Mouse (Mus musculus) left cerebral cortex, postnatal 10 days (tissue): ENCODE results near the gene Pkhd1. TPM values are rescaled to one million over a fixed set of nuclear protein-coding genes. Genes with fewer than 3 reads are reported as not detected.

Experiments used
- DNase-seq, 2 experiments: peaks; one replicate each; pipeline ENCODE4 v3.0.0; 2021 to 2022; ENCODE audit warnings: low spot score in 2 of 2, mixed read lengths in 1 of 2; ENCODE audit errors: extremely low spot score in 1 of 2
- intact Hi-C: fragments of 180-260 bp; cut with DNase I; formaldehyde crosslinking; loops from one replicate; pipeline ENCODE4 v1.15.1; 2025
- total RNA-seq, 2 experiments: library from RNA; stranded (reverse); gene quantifications; 2 replicates each; pipeline ENCODE4 v1.2.3; 2021

The Pkhd1 gene
- total RNA-seq, 2 experiments from 2014 or later, result 0.08 to 0.11 TPM

- intact Hi-C loops, result no loop called here
- no peak for DNase-seq
Measured at GRCm38 (mm10) chr1:20131786-20132596, 485.9 kb downstream of the Pkhd1 start.

DNA sequence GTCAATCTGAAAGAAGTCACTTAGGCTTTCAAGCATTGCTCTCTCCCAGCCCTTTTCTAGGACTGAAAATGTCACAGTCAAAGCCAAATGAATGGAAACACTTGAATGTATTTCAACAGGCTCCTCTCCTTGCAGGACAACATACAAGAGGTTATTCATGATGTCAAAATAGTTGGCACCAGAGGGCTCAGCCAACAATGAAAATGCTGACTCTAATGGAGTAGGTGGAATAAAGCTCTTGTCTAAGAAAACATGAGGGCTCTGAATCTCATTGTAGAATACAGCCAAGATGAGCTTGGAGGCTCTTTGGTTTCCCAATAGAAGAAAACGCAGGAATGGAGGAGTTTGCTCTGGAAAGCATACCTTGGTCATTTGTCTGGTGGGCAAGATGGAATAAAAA is 500.5 kb downstream of the Pkhd1 start:
- DNase-seq, result no peak
- intact Hi-C loops, result no loop called here

GRCm38 (mm10) chr1:20069733-20070132 is 548.1 kb downstream of the Pkhd1 start:
- intact Hi-C loops, result no loop called here
- DNase-seq, result peak in 1 of 2 experiments; percentile 2

DNA sequence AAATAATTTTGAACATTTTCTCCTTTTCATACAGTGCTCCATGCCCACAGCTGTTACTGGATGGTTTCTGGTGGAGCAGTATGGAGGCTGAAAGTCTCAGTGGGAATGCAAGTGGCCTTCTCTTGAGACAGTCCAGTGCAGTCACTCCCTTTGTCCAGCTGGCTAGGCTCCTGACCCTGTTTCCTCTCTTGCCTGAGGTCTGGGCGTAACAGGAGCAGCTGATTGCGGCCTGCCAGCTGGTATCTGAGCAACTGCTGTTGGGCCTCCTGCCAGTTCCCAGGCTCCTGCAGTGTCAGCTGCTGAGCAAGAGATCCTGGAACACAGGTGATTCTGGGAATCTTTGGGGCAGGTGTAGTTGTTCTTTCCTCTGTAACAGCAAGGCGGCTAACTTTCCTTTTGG is 559.6 kb downstream of the Pkhd1 start:
- DNase-seq, result peak; percentile 13 to 37
- intact Hi-C loops, result no loop called here

DNA sequence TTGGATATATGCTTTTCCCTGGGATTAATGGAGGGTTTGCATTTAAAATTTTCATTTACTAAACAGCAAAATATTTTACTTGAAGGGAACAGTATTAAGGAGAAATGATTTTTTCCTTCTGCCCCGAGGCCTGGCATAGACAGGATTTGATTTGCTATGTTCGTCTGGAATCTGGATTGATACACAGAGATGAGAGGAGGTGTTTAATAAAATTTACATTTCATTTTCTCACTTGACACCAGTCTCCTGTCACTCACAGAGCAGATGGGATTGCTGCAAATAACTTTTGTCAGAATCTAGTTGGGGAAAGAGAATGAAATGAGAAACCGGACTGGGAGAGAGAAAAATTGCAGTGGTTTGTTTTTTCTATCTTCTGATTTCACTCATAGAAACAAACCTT is 578.5 kb downstream of the Pkhd1 start:
- intact Hi-C loops, result no loop called here
- peak in 1 of 2 experiments; percentile 2 for DNase-seq

DNA sequence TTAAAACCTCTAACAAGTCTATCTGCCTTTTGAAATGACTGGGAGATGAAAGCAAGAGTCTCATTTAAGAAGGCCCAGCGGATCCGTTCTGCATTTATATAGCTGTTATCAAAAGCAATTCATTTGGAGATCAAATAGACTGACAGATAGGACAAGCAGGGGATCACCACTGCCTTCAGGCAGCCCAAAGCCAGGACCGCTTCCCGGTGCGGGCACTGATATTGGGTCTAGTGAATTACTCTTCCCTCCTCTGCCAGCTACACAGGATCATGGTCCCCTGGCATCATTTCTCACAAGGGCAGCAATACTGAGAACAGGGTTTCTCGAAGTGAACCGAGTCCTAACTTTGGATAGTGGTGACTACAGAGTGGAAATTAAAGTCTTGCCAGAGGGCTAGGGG is 582.6 kb downstream of the Pkhd1 start:
- intact Hi-C loops, result no loop called here
- DNase-seq, result no peak

DNA sequence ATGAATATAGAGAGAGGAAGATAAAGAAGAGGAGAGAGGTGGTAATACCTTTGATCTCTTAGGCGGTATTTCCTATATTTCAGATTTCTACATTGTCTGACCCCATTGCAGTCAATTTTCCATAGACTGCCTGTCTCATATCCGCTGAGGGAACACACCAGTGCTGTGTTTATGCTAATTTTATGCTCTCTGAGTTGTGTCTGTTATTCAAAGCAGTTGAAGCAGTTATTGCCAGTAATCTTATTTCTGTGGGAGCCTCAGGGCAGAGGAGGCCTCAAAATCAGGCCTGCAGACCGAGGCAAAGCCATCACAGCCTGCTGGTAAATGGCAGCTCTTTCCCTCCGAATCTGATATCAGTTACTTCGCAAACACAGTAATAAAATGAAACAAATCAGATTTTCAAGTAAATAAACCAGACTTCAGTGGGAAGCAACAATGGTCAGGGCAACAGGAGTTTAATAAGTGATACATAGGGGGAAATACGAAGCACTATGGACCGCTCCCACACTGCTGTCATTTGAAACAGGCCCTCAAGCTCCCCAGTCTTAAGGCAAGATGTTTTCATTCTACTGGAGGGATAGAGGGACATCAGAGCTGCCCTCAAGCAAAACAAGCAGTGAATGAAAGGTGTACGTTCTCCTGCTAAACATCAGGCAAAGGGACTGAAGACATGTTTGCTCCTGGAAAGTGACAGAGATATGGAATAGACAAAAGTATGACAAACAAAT is 599.5 kb downstream of the Pkhd1 start:
- intact Hi-C loops, result no loop called here
- no peak for DNase-seq

DNA sequence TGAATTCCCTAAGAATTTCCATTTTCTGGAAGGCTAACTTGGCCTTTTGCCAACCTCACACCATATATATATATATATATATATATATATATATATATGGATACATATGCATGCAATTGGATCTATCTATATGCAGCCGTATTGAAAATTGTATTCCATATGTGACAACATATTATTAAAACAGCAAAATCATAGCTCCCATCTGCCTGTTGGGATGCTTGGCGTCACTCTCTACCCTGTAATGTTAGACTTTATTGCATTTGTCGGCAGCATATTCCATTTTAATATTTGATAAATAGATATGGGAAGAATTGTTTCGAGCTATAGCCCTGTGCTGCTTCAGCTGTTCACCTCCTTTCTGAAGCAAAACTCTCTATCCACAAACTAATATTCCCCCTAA is 600.2 kb downstream of the Pkhd1 start:
- DNase-seq, result no peak

More for the DNA sequence above, 600.2 kb downstream of the Pkhd1 start:
- intact Hi-C loops, result no loop called here

Other genes with a start within 250 kb of the Pkhd1 start
- gene Il17a, start 112.8 kb upstream of the Pkhd1 start, total RNA-seq, result not detected
- not detected for gene Il17f, start 172.6 kb upstream of the Pkhd1 start, total RNA-seq
- 1 to 10 TPM; 4.8 to 5.4 TPM for gene Mcm3, start 202.2 kb upstream of the Pkhd1 start, total RNA-seq